Mouse (Mus musculus): Measurements from ENCODE around the gene Sebox.

DNA sequence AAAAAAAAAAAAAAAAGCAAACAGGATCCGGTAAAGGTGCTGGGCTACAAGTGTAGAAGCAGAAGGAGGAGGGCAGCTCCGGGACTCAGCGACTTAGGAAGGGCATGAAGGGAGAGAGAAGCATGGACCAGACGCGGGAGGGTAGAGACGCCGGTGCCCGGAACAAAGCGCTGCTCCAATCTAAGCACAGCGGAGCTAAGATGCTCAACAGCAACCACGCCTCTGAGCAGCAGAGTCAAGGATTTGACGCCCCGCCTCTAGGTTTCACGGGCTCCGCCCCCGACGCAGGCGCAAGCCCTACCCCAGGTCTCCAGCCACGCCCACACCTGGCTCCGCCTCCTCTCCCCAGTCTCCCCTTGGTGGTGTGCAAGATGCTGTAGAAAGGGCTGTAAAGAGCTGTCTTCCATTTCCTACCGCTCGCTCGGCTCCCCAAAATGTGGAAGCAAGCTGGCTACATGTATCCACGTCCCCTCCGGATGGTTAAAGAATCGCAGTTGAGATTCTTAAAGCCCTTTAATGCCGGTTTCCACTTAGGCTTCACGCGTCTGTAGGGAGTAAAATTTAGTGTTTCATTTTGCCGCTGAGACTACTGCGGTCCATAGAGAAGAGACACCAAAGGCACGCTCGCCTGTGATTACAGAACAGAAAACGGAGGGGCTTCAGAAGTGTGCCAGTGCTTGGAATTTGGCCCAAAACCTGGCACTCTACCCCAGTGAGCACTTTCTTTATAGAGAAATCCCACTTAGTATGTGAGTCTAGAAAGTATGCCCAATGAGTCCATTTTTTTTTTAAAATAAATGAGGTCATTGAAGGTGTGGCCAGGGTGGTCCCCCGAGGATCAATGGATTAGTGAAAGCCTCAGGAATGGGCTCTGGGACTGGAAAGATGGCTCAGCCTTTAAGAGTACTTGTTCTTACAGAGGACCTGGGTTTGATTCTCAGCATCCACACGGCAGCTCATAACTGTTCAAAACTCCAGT, 5.4 kb upstream of the Sebox start, which contains the start of gene Sarm1:
- TF ChIP-seq GATA1 (IDR thresholded peaks at IDR 0.05; ENCODE audit: borderline replicate concordance, low read length), result no peak
- TF ChIP-seq FLI1 (IDR thresholded peaks at IDR 0.05; ENCODE audit: low read length), result no peak

Measured in megakaryocyte, embryonic 14.5 days (primary cell).